Mouse (Mus musculus) ES-Bruce4 (cell line): ENCODE results near the gene Gm13694.
"Not testable (repeated sequence)": the region's sequence is repeated elsewhere in the genome, so short reads cannot be mapped to it uniquely, and the experiment has no call there.

Experiments used
- CTCF ChIP-seq: IDR thresholded peaks from one replicate; pipeline ENCODE4 v1.8.1; 2011; ENCODE audit warnings: low read depth, low read length
- EP300 ChIP-seq: IDR thresholded peaks from 2 replicates; pipeline ENCODE4 v1.6.1; 2011; ENCODE audit warnings: low read depth, low read length; ENCODE audit not compliant: insufficient read depth

DNA sequence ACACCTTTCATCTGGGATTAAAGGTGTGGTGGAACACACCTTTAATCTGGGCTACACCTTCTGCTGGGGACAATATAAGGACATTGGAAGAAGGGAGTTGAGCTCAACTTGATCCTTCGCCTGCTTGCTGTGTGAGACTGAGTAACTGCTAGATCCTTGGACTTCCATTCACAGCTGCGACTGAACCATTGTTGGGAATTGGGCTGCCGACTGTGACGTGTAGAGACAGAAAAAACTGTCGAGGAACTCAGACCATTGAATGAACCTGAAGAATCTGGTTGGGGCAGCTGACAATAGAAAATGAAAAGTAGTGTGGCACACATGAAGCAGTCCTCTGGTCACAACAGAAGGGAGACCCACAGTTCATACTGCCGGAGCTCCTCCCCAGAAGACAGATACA is 23.3 kb upstream of the Gm13694 start, which contains the start of gene Gm13698:
- TF ChIP-seq EP300, CTCF: not testable (repeated sequence)
